Mouse (Mus musculus): Measurements from ENCODE around the gene Galnt4.

- no peak for TF ChIP-seq CTCF (IDR thresholded peaks at IDR 0.05; ENCODE audit: control insufficient read depth, insufficient read depth, insufficient read length)
- TF ChIP-seq USF1 (IDR thresholded peaks at IDR 0.05; ENCODE audit: low read depth): no peak
- TF ChIP-seq MAX (IDR thresholded peaks at IDR 0.05): no peak
- no peak for TF ChIP-seq MYOG (IDR thresholded peaks at IDR 0.05; ENCODE audit: control insufficient read depth, extremely low read depth, insufficient read length)
Measured at GRCm38 (mm10) chr10:99108431-99108982, 548 bp downstream of the Galnt4 start.
